Mouse (Mus musculus): Measurements from ENCODE around the gene Ppp1r9a. TPM values are rescaled to one million over a fixed set of nuclear protein-coding genes. Genes with fewer than 3 reads are reported as not detected.
A peak's percentile ranks its signal among the peaks of the same experiment; 100 is the strongest.

Ppp1r9a gene
- polyA plus RNA-seq, 1 experiment from 2014 or later, result 16.3 TPM

- no peak overlapping the region for H3K9ac ChIP-seq
- no peaks in the 10 kb centered on the region for H3K27me3 ChIP-seq
- no peak for ATAC-seq (ENCODE audit: insufficient number of reproducible peaks, low FRiP score, low TSS enrichment, low read depth)
- H3K9me3 ChIP-seq, result no peaks in the 10 kb centered on the region
- 0 out of 2 replicates have a peak overlapping the region, but pooled peaks have one; percentile 27 for H3K27ac ChIP-seq
- no peak overlapping the region for H3K4me2 ChIP-seq
- 88% methylated on average over 9 of the region's 9 CpGs for WGBS
- no peak overlapping the region for H3K4me3 ChIP-seq
- H3K4me1 ChIP-seq, result peaks cover 17% of the 10 kb centered on the region
- H3K36me3 ChIP-seq, result no peaks in the 10 kb centered on the region
Observed at GRCm38 (mm10) chr6:4992308-4992707, 89.6 kb downstream of the Ppp1r9a start.

GRCm38 (mm10) chr6:4993600-4994160 lies 91.0 kb downstream of the Ppp1r9a start:
- Histone ChIP-seq H3K9me3 (no peaks in the 10 kb centered on the region), H3K4me2 (peak overlapping the region; percentile 24), H3K4me3 (peak overlapping the region; percentile 7), H3K27me3 (no peaks in the 10 kb centered on the region), H3K4me1 (peaks cover 18% of the 10 kb centered on the region), H3K36me3 (no peaks in the 10 kb centered on the region), H3K9ac (no peak overlapping the region), H3K27ac (peak overlapping the region; percentile 71)
- peak; percentile 45; the same call in 1 of the 2 replicates for ATAC-seq (ENCODE audit: insufficient number of reproducible peaks, low FRiP score, low TSS enrichment, low read depth)
- 20% methylated on average over 15 of the region's 15 CpGs for WGBS

GRCm38 (mm10) chr6:4994161-4994919 lies 91.6 kb downstream of the Ppp1r9a start:
- Histone ChIP-seq H3K27me3 (no peaks in the 10 kb centered on the region), H3K9me3 (no peaks in the 10 kb centered on the region), H3K4me3 (peak overlapping the region; percentile 7), H3K4me2 (peak overlapping the region; percentile 24), H3K36me3 (no peaks in the 10 kb centered on the region), H3K9ac (no peak overlapping the region), H3K4me1 (peaks cover 21% of the 10 kb centered on the region), H3K27ac (peak overlapping the region; percentile 71)
- ATAC-seq (ENCODE audit: insufficient number of reproducible peaks, low FRiP score, low TSS enrichment, low read depth), result peak; percentile 90
- 26% methylated on average over 14 of the region's 14 CpGs for WGBS

GRCm38 (mm10) chr6:4997599-4997998 lies 94.9 kb downstream of the Ppp1r9a start:
- whole genome bisulfite sequencing, result 91% methylated on average over 6 of the region's 6 CpGs
- Histone ChIP-seq H3K4me3 (no peak overlapping the region), H3K4me2 (no peak overlapping the region), H3K9ac (no peak overlapping the region), H3K9me3 (no peaks in the 10 kb centered on the region), H3K27me3 (no peaks in the 10 kb centered on the region), H3K27ac (no peak overlapping the region), H3K4me1 (peaks cover 21% of the 10 kb centered on the region), H3K36me3 (no peaks in the 10 kb centered on the region)
- ATAC-seq (ENCODE audit: insufficient number of reproducible peaks, low FRiP score, low TSS enrichment, low read depth), result no peak

- no peak overlapping the region for H3K27ac ChIP-seq
Observed at GRCm38 (mm10) chr6:4998929-4999328, 96.2 kb downstream of the Ppp1r9a start.

GRCm38 (mm10) chr6:5000788-5001187 lies 98.1 kb downstream of the Ppp1r9a start:
- Histone ChIP-seq H3K4me3 (no peak overlapping the region), H3K9ac (no peak overlapping the region), H3K36me3 (no peaks in the 10 kb centered on the region), H3K27me3 (no peaks in the 10 kb centered on the region), H3K27ac (no peak overlapping the region), H3K4me1 (peaks cover 8% of the 10 kb centered on the region; the same call in 1 of the 2 replicates), H3K9me3 (no peaks in the 10 kb centered on the region), H3K4me2 (no peak overlapping the region)
- ATAC-seq (ENCODE audit: insufficient number of reproducible peaks, low FRiP score, low TSS enrichment, low read depth), result no peak
- 72% methylated on average over 8 of the region's 8 CpGs for WGBS

More at GRCm38 (mm10) chr6:4998929-4999328, 96.2 kb downstream of the Ppp1r9a start:
- 27% methylated on average over 4 of the region's 4 CpGs for WGBS
- Histone ChIP-seq H3K9me3 (no peaks in the 10 kb centered on the region), H3K4me2 (no peak overlapping the region), H3K4me1 (peaks cover 16% of the 10 kb centered on the region), H3K27me3 (no peaks in the 10 kb centered on the region), H3K4me3 (no peak overlapping the region), H3K36me3 (no peaks in the 10 kb centered on the region), H3K9ac (no peak overlapping the region)
- no peak for ATAC-seq (ENCODE audit: insufficient number of reproducible peaks, low FRiP score, low TSS enrichment, low read depth)

GRCm38 (mm10) chr6:5005491-5006275 lies 103.0 kb downstream of the Ppp1r9a start:
- H3K27ac ChIP-seq, result peak overlapping the region; percentile 71
- no peak overlapping the region for H3K4me3 ChIP-seq
- no peaks in the 10 kb centered on the region for H3K36me3 ChIP-seq
- WGBS, result 45% methylated on average over 22 of the region's 22 CpGs
- H3K4me1 ChIP-seq, result peaks cover 5% of the 10 kb centered on the region; the same call in 1 of the 2 replicates
- no peak overlapping the region for H3K9ac ChIP-seq
- no peaks in the 10 kb centered on the region for H3K27me3 ChIP-seq
- no peak overlapping the region for H3K4me2 ChIP-seq
- ATAC-seq (ENCODE audit: insufficient number of reproducible peaks, low FRiP score, low TSS enrichment, low read depth), result peak; percentile 48; the same call in 1 of the 2 replicates
- no peaks in the 10 kb centered on the region for H3K9me3 ChIP-seq

- WGBS, result 85% methylated on average over 6 of the region's 6 CpGs
- Histone ChIP-seq H3K4me3 (no peak overlapping the region), H3K4me1 (peaks cover 9% of the 10 kb centered on the region; the same call in 1 of the 2 replicates), H3K9ac (no peak overlapping the region), H3K27ac (no peak overlapping the region), H3K9me3 (no peaks in the 10 kb centered on the region), H3K4me2 (no peak overlapping the region), H3K27me3 (no peaks in the 10 kb centered on the region), H3K36me3 (no peaks in the 10 kb centered on the region)
- ATAC-seq (ENCODE audit: insufficient number of reproducible peaks, low FRiP score, low TSS enrichment, low read depth), result no peak
Observed at GRCm38 (mm10) chr6:5006283-5006946, 103.7 kb downstream of the Ppp1r9a start.

GRCm38 (mm10) chr6:5008166-5008565 lies 105.4 kb downstream of the Ppp1r9a start:
- ATAC-seq (ENCODE audit: insufficient number of reproducible peaks, low FRiP score, low TSS enrichment, low read depth), result no peak
- Histone ChIP-seq H3K27me3 (no peaks in the 10 kb centered on the region), H3K4me1 (peaks cover 13% of the 10 kb centered on the region; the same call in 1 of the 2 replicates), H3K27ac (no peak overlapping the region), H3K36me3 (no peaks in the 10 kb centered on the region), H3K9ac (no peak overlapping the region), H3K4me2 (no peak overlapping the region), H3K4me3 (no peak overlapping the region), H3K9me3 (no peaks in the 10 kb centered on the region)
- WGBS, result 50% methylated on average over 2 of the region's 2 CpGs

- no peaks in the 10 kb centered on the region for H3K27me3 ChIP-seq
- no peak overlapping the region for H3K9ac ChIP-seq
- H3K36me3 ChIP-seq, result no peaks in the 10 kb centered on the region
- no peak overlapping the region for H3K4me2 ChIP-seq
- 79% methylated on average over 15 of the region's 15 CpGs for WGBS
- H3K4me3 ChIP-seq, result no peak overlapping the region
- ATAC-seq (ENCODE audit: insufficient number of reproducible peaks, low FRiP score, low TSS enrichment, low read depth), result no peak
- H3K4me1 ChIP-seq, result peaks cover 13% of the 10 kb centered on the region; the same call in 1 of the 2 replicates
- no peak overlapping the region for H3K27ac ChIP-seq
- no peaks in the 10 kb centered on the region for H3K9me3 ChIP-seq
Observed at GRCm38 (mm10) chr6:5008603-5009002, 105.9 kb downstream of the Ppp1r9a start.

GRCm38 (mm10) chr6:5010553-5011416 lies 108.1 kb downstream of the Ppp1r9a start:
- Histone ChIP-seq H3K9ac (no peak overlapping the region), H3K27ac (no peak overlapping the region), H3K27me3 (no peaks in the 10 kb centered on the region), H3K4me1 (peaks cover 10% of the 10 kb centered on the region; the same call in 1 of the 2 replicates), H3K36me3 (no peaks in the 10 kb centered on the region), H3K9me3 (no peaks in the 10 kb centered on the region), H3K4me2 (no peak overlapping the region), H3K4me3 (no peak overlapping the region)
- ATAC-seq (ENCODE audit: insufficient number of reproducible peaks, low FRiP score, low TSS enrichment, low read depth), result no peak
- 43% methylated on average over 11 of the region's 11 CpGs for WGBS

Measured in limb, embryonic 15.5 days (tissue).